Mouse (Mus musculus) olfactory bulb, adult 2 months (tissue): ENCODE data around the gene Omd.

Source experiments
- CTCF ChIP-seq: fragments of 200-500 bp; IDR thresholded peaks from 2 replicates; pipeline ENCODE4 v1.5.1; 2012; ENCODE audit warnings: low read depth, mild to moderate bottlenecking, low read length, moderate library complexity; ENCODE audit not compliant: insufficient read depth
- POLR2A ChIP-seq: fragments of 200-500 bp; IDR thresholded peaks from 2 replicates; pipeline ENCODE4 v1.6.1; 2012; ENCODE audit warnings: mild to moderate bottlenecking, low read depth, low read length, moderate library complexity; ENCODE audit not compliant: insufficient read depth

GRCm38 (mm10) chr13:49603603-49604002, 21.3 kb downstream of the Omd start:
- no peak for TF ChIP-seq CTCF
- TF ChIP-seq POLR2A: no peak
